Mouse (Mus musculus) fat pad, adult 2 months (tissue): ENCODE measurements around the gene Vdac1.

Source experiments
- DNase-seq: peaks from one replicate; pipeline ENCODE4 v3.0.0-alpha.2; 2011; ENCODE audit warnings: low read depth, low spot score; ENCODE audit errors: extremely low read depth

The Vdac1 gene

GRCm38 (mm10) chr11:52360471-52361277, at the start of gene Vdac1:
TSS of gene Vdac1 (plus strand) at chr11:52360860.
- DNase-seq = no peak

DNA sequence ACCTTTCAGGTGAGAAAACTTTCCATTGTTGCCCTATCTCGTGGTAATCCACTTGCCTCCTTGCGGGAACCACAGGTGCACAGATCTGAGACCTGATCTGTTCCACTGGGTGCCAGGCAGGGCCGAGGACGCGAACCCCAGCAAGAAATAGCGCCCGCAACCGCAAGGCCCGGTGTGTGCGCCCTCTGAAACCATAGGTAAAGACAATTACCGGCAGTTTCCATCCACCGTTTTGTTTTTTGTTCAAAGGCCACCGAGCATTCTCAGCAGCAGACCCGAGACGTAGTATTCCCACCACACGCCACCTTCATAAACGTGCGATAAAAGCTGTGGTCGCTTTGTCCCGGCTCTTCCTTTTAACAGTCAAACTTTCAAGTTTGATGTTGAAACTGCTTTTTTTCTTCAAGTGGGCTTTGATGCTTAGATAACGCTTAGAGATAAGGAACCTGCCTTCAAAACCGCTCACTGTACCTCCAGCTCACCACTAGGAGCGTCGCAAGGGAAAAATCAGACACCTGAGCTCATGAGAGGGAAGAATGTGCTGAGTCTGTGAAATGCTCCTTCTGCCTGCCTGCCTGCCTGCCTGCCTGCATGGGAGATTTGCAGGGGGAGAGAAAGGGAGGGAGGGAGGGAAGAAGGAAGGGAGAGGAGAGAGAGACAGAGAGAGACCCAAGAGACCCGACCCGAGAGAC, 46.4 kb upstream of the Vdac1 start:
- no peak for DNase-seq

GRCm38 (mm10) chr11:52318445-52318844, 42.2 kb upstream of the Vdac1 start:
- no peak for DNase-seq

GRCm38 (mm10) chr11:52319664-52320063, 41.0 kb upstream of the Vdac1 start:
- DNase-seq = no peak

DNA sequence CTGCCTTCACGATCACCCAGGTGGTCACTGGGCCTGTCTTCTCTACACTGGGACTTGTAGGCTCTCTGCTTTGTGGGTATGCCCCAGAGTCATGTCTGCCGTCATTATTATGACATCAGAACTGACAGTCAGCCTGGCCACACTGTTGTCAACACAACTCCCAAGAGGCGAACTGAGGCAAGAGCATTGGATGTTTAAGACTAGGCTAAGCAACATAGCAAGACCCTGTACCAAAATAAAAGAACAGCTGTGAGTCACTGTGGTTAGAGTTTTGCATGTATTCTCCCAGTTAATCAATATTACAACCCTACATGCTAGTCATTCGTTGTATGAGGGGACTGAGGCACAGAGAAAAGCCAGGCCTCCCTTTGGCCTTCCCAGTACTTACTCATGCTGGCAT, 40.1 kb upstream of the Vdac1 start:
- no peak for DNase-seq

- DNase-seq = no peak
These were observed 39.1 kb upstream of the Vdac1 start for GRCm38 (mm10) chr11:52321540-52321939.

DNA sequence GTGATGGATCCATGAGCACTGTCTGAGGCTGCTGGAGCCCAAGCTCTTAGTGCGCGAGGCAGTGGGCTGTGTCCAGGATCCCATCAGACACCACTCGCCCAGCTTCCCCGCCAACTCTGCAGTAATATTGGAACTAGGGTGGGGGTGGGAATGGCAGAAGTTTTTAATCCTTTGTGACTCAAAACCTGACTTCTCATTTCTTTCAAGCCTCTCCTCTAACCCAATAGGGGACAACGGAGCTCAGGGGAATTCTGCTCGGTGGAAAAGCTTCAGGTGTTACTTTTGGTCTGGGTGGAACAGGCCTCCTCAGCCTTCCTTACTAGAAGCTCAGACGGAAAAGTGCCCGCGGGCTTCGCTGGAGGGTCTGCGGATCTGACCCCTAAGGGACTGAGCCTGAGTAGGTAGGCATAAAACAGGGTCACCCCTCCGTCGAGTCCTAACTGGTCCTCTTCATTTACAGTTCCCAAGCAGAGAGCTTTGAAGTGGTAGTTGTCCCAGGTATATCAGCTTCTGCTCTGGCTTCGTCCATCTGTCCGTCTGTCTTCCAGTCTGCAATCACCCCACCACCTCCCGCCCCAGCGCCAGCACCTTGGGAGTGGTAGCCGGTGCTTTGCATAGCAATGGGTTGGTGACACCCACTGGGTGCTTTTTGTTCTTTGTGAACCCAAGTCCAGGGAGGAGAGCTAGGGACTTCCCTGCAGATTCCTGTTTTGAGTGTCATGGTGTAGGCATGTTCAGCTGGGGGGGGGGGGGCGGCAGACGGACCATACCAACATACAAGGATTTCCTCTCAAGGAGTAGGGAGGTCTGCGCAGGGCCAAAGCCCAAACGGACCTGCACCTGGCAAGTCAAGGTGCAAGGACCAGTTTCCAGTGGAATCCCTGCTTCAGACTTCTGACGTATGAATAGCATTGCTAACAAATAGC, 36.0 kb upstream of the Vdac1 start:
- DNase-seq = no peak

DNA sequence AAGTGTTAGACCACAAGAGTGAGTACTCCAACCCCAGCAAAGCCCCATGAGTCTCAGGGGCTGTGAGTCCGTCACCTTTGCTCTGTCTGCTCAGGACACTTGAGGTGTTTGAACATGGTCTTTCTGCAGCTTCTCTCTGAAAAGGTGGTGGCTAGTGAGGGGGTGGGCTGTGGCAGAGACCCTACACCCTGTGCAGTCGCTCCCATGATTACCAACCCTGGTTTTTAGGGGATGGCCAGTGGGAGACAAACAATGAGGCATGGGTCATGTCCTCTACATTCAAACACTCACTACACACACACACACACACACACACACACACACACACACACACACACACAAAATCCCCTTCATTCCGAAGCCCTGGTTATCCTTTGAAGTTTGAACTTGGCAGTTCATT, 33.3 kb upstream of the Vdac1 start:
- no peak for DNase-seq

DNA sequence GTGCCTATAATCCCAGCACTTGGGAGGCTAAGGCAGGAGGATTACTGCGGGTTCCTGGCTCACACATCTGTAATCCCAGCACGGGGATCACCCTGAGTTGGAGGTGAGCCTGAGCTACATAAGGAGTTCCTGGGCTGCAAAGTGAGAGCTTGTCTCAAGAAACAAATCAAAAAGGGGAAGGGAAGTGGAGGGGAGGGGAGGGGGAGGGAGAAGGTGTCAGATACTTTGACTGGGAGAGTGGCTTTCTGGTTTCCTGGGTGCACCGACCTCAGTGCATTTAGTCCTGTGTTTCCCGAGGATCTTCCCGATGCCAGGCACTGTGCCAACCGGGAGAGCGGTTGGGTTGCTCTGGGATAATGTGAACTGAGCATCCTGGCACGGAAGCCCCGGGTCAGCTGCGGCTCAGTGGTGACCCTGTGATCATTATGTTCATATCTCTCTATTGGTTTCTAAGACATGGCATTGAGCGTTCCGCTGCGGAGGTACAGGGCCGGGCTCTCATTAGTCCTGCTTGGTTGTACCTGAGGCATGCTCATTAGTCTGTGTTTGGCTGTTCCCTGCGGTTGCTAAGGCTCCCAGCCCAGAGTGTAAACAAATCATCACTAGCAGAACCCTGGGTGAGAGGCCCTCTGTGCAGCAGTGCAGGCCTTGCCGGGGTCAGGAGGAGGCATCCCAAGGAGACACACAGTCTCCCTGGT, 28.1 kb upstream of the Vdac1 start:
- DNase-seq = no peak

DNA sequence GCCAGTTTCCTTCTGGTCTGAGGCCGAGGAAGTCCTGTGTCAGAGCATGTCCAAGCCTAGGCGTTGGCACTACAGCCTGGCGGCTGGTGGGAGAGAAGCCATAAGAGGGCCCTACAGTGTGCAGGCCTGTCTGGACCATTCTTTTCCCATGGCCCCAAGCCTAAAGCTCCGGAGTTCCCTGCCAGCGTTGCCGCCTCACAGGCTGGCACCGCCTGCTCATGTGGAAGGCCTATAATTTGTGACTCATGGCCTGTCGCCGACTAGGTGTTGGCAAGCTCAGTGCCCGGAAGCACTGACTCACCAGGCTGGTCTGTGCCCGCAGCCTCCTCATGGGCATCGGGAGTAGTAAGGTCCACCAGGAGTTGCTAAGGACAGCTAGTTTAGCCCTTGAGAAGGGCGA, 27.0 kb upstream of the Vdac1 start:
- DNase-seq = no peak

DNA sequence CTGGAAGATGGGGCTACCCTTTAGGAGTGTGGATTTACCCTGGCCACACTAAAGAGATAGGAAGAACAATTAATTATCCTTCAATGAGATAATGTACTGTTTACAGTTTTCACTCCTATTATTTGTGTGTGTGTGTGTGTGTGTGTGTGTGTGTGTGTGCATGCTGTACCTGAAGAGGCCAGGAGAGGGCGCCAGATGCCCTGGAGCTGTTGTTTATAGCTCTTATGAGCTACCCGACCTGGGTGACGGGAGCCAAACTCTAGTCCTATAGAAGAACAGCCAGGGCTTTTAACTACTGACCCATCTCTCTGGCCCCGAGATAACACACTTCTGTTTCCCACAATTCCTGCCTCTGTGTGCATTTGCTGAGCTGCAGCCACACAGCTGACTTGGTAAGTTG, 25.4 kb upstream of the Vdac1 start:
- no peak for DNase-seq

DNA sequence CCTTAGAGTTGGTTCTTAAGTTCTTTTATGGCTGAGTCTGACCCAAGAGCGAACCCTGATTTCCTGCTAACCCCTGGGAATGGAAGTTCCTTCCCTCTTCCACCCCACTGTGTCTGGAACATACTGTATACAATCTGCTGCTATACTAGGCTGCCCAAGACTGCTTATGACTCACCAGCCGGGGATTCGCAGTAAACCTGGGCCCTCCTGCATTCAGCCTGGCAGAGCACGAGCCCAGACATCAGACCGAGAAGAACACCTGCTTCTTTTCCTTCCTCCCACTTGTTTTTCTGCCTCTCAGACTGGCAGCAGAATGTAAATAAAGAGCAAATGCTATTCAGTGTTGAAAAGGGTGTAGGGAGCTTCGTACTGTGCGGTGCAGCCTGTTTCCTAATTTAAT, 24.7 kb upstream of the Vdac1 start:
- no peak for DNase-seq

DNA sequence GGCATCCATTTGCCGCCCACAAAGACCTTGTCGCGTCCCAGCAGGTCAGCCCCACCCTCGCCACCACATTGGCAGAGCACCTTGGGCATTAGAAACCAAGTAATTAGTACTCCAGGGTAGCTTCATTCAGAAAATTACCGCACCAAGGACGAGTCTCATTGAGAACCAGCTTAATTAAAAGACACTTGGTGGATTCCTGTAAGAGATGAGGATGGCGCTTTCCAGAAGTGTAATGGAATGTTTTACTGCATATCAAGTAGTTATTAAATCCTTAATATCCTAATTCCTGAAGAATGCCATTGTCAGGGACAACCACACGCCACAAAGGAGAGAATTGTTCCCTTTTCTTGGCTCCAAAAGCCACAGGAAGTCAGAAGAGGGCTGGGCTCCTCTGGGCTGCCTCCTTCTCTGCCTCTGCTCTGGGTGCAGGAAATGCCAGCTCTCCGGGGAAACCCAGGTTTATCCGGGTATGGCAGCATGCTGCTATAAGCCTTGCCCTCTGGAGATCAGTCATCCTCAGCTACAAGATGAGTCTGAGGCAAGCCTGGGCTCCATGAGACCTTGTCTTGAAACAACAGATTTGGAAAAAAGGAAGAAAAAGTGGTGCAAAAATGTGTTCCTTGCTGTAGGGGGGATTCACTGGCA, 22.9 kb upstream of the Vdac1 start:
- DNase-seq = no peak

- no peak for DNase-seq
These were observed 22.3 kb upstream of the Vdac1 start for GRCm38 (mm10) chr11:52338351-52338750.

DNA sequence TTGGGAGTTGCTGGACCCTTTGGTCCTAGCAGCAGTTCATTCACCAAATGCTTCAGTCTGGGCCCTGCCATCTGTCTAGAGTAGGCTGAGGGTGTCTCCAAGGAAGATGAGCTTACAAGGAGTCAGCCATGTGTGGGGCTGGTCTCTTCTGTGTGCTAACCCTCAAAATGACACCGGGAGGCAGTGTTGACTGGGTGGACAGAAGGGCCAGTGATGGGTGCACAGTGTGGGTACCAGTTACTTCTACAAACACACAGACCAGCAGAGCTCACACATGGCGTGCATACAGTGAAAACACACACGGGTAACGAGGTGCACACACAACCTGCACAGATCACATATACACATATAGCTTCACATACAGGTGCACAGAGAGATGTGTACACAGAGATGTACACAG, 21.6 kb upstream of the Vdac1 start:
- DNase-seq = no peak

- no peak for DNase-seq
These were observed 21.1 kb upstream of the Vdac1 start for GRCm38 (mm10) chr11:52339512-52339911.

GRCm38 (mm10) chr11:52340123-52340864, 20.4 kb upstream of the Vdac1 start:
- no peak for DNase-seq

- DNase-seq = no peak
These were observed 19.7 kb upstream of the Vdac1 start for GRCm38 (mm10) chr11:52341001-52341400.

DNA sequence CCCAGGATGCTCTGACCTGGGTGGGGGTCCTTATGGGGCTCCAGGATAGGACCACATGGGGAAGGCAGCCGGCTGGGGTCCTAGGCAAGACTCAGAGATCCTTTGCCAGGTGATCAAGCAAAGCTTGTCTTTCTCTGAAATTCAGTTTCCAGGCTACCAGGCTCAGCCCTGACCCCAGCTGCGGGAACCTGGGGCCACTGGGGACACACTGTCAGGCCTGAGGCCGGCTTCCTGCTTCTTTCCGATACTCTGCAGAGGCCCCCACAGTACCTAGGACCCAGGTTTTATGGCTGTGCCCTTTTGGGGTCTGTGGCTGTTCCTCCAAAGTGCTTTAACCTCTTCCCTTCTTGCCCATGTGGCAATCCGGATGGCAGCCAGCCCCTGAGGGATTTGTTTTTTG, 19.2 kb upstream of the Vdac1 start:
- no peak for DNase-seq

DNA sequence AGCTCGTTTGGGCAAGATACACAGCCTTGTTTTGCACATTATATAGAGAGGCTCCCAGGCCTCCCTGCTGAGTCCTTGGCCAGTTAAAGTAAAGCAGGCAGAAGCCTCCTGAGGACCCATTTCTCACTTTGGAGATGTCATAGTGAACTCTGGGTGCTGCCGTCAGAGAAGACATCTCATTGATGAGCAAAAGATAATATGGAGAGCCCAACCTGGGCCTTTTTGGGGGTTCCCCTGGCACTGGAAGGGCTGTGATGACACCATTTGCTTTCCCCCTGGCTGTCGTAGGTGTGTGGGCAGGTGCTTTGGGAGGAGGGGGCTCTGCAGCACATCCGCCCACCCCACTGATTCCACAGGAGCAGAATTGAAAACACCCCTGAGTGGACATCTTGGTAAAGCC, 18.4 kb upstream of the Vdac1 start:
- no peak for DNase-seq
